Mouse (Mus musculus) midbrain, embryonic 13.5 days (tissue): ENCODE measurements at regions not wholly inside any gene's neighbourhood (a gene's known extent, or its start where the extent isn't known, plus 50 kb on each side); places are given as distances from the start of the nearest gene placed in this dataset.
"Not testable (repeated sequence)": the region's sequence is repeated elsewhere in the genome, so short reads cannot be mapped to it uniquely, and the experiment has no call there.

ENCODE experiments used
- ATAC-seq: fragments of 200-750 bp; cut with Nextera tagmentation; 2 replicates; pipeline ENCODE4 v1.8.0; 2017; ENCODE audit warnings: mild to moderate bottlenecking, moderate TSS enrichment, moderate library complexity
- H3K27ac ChIP-seq: fragments of 300-500 bp; sonication (generic); 2 replicates; pipeline ENCODE4 v1.5.1; 2015; ENCODE audit warnings: inconsistent platforms, mild to moderate bottlenecking, moderate library complexity
- H3K27me3 ChIP-seq: fragments of 300-500 bp; sonication (generic); 2 replicates; pipeline ENCODE4 v1.6.1; 2015; ENCODE audit warnings: mild to moderate bottlenecking, inconsistent platforms
- H3K36me3 ChIP-seq: fragments of 300-500 bp; sonication (generic); 2 replicates; pipeline ENCODE4 v1.6.1; 2015; ENCODE audit warnings: mild to moderate bottlenecking, inconsistent platforms
- H3K4me1 ChIP-seq: fragments of 300-500 bp; sonication (generic); replicated peaks from 2 replicates; pipeline ENCODE4 v1.6.1; 2015; ENCODE audit warnings: inconsistent platforms
- H3K4me2 ChIP-seq: fragments of 300-500 bp; sonication (generic); replicated peaks from 2 replicates; pipeline ENCODE4 v1.6.1; 2015; ENCODE audit warnings: moderate library complexity, mild to moderate bottlenecking, inconsistent platforms
- H3K4me3 ChIP-seq: fragments of 300-500 bp; sonication (generic); replicated peaks from 2 replicates; pipeline ENCODE4 v1.5.1; 2015; ENCODE audit warnings: mild to moderate bottlenecking, inconsistent platforms
- H3K9ac ChIP-seq: fragments of 300-500 bp; sonication (generic); replicated peaks from 2 replicates; pipeline ENCODE4 v1.6.1; 2015; ENCODE audit warnings: mild to moderate bottlenecking, inconsistent platforms
- H3K9me3 ChIP-seq: fragments of 300-500 bp; sonication (generic); 2 replicates; pipeline ENCODE4 v1.6.1; 2016; ENCODE audit warnings: mild to moderate bottlenecking, inconsistent platforms
- WGBS: fragments of 180-500 bp; shearing (Covaris S2); methylation state at CpG from one replicate; pipeline ENCODE4 v1.1.7; 2015; 5-methylcytosine and 5-hydroxymethylcytosine counted together

- WGBS = 55% methylated on average over 3 of the region's 3 CpGs
- Histone ChIP-seq H3K36me3 (no peaks in the 10 kb centered on the region), H3K27me3 (no peaks in the 10 kb centered on the region), H3K27ac (no peak overlapping the region), H3K9me3 (no peaks in the 10 kb centered on the region), H3K9ac (no peak overlapping the region), H3K4me3 (no peak overlapping the region), H3K4me1 (no peaks in the 10 kb centered on the region), H3K4me2 (no peak overlapping the region)
- ATAC-seq = no peak
Observed at GRCm38 (mm10) chr4:69576256-69576655, 622.1 kb upstream of the Brinp1 start.

GRCm38 (mm10) chr4:69548104-69548503 lies 593.9 kb upstream of the Brinp1 start:
- H3K27me3 ChIP-seq = no peaks in the 10 kb centered on the region
- no peaks in the 10 kb centered on the region for H3K4me1 ChIP-seq
- no peak for ATAC-seq
- no peak overlapping the region for H3K4me3 ChIP-seq
- no peak overlapping the region for H3K9ac ChIP-seq
- H3K9me3 ChIP-seq = no peaks in the 10 kb centered on the region
- H3K4me2 ChIP-seq = no peak overlapping the region
- no peaks in the 10 kb centered on the region for H3K36me3 ChIP-seq
- H3K27ac ChIP-seq = no peak overlapping the region
- 90% methylated on average over 2 of the region's 2 CpGs for WGBS

- WGBS = 88% methylated on average over 6 of the region's 6 CpGs
- ATAC-seq = no peak
Observed at GRCm38 (mm10) chr4:69538172-69538908, 584.1 kb upstream of the Brinp1 start.

GRCm38 (mm10) chr4:69533107-69533506 lies 578.9 kb upstream of the Brinp1 start:
- Histone ChIP-seq H3K4me2 (no peak overlapping the region), H3K9ac (no peak overlapping the region), H3K4me1 (no peaks in the 10 kb centered on the region), H3K4me3 (no peak overlapping the region), H3K27me3 (no peaks in the 10 kb centered on the region), H3K27ac (no peak overlapping the region), H3K36me3 (no peaks in the 10 kb centered on the region), H3K9me3 (no peaks in the 10 kb centered on the region)
- WGBS = 75% methylated on average over 3 of the region's 3 CpGs
- ATAC-seq = no peak

More at GRCm38 (mm10) chr4:69538172-69538908, 584.1 kb upstream of the Brinp1 start:
- Histone ChIP-seq H3K9ac (no peak overlapping the region), H3K4me3 (no peak overlapping the region), H3K4me2 (no peak overlapping the region), H3K27ac (no peak overlapping the region), H3K9me3 (no peaks in the 10 kb centered on the region), H3K4me1 (no peaks in the 10 kb centered on the region), H3K27me3 (no peaks in the 10 kb centered on the region), H3K36me3 (no peaks in the 10 kb centered on the region)

GRCm38 (mm10) chr4:69523112-69523511 lies 568.9 kb upstream of the Brinp1 start:
- no peaks in the 10 kb centered on the region for H3K4me1 ChIP-seq
- no peak for ATAC-seq
- no peaks in the 10 kb centered on the region for H3K9me3 ChIP-seq
- H3K36me3 ChIP-seq = no peaks in the 10 kb centered on the region
- no peak overlapping the region for H3K27ac ChIP-seq
- no peaks in the 10 kb centered on the region for H3K27me3 ChIP-seq
- 94% methylated on average over 2 of the region's 2 CpGs for WGBS
- H3K9ac ChIP-seq = no peak overlapping the region
- no peak overlapping the region for H3K4me3 ChIP-seq
- H3K4me2 ChIP-seq = no peak overlapping the region

- ATAC-seq = no peak
- no peaks in the 10 kb centered on the region for H3K36me3 ChIP-seq
- no peak overlapping the region for H3K4me3 ChIP-seq
- no peaks in the 10 kb centered on the region for H3K4me1 ChIP-seq
- no peak overlapping the region for H3K27ac ChIP-seq
- H3K9ac ChIP-seq = no peak overlapping the region
- 86% methylated on average over 4 of the region's 4 CpGs for WGBS
- H3K4me2 ChIP-seq = no peak overlapping the region
- H3K27me3 ChIP-seq = no peaks in the 10 kb centered on the region
- H3K9me3 ChIP-seq = no peaks in the 10 kb centered on the region
Observed at GRCm38 (mm10) chr4:69508281-69508680, 554.1 kb upstream of the Brinp1 start.

GRCm38 (mm10) chr4:69471200-69471599 lies 517.0 kb upstream of the Brinp1 start:
- H3K9me3 ChIP-seq = no peaks in the 10 kb centered on the region
- 100% methylated on average over 1 of the region's 1 CpGs for WGBS
- peaks cover 5% of the 10 kb centered on the region; the same call in 1 of the 2 replicates for H3K4me1 ChIP-seq
- no peak overlapping the region for H3K9ac ChIP-seq
- no peak overlapping the region for H3K4me3 ChIP-seq
- no peak overlapping the region for H3K4me2 ChIP-seq
- peak; percentile 66 for ATAC-seq
- peak overlapping the region; percentile 51; the same call in 1 of the 2 replicates for H3K27ac ChIP-seq
- H3K36me3 ChIP-seq = no peaks in the 10 kb centered on the region
- H3K27me3 ChIP-seq = no peaks in the 10 kb centered on the region

GRCm38 (mm10) chr4:69459990-69460389 lies 505.8 kb upstream of the Brinp1 start:
- Histone ChIP-seq H3K4me1 (no peaks in the 10 kb centered on the region), H3K27ac (no peak overlapping the region), H3K4me3 (no peak overlapping the region), H3K9me3 (no peaks in the 10 kb centered on the region), H3K36me3 (no peaks in the 10 kb centered on the region), H3K9ac (no peak overlapping the region), H3K4me2 (no peak overlapping the region), H3K27me3 (no peaks in the 10 kb centered on the region)
- ATAC-seq = no peak

GRCm38 (mm10) chr4:69456420-69456819 lies 502.2 kb upstream of the Brinp1 start:
- Histone ChIP-seq H3K4me1 (no peaks in the 10 kb centered on the region), H3K4me2 (no peak overlapping the region), H3K9me3 (no peaks in the 10 kb centered on the region), H3K36me3 (no peaks in the 10 kb centered on the region), H3K4me3 (no peak overlapping the region), H3K9ac (no peak overlapping the region), H3K27ac (no peak overlapping the region), H3K27me3 (no peaks in the 10 kb centered on the region)
- WGBS = 85% methylated on average over 4 of the region's 4 CpGs
- no peak for ATAC-seq

GRCm38 (mm10) chr4:69446161-69446560 lies 492.0 kb upstream of the Brinp1 start:
- Histone ChIP-seq H3K9ac (no peak overlapping the region), H3K27ac (no peak overlapping the region), H3K27me3 (no peaks in the 10 kb centered on the region), H3K36me3 (no peaks in the 10 kb centered on the region), H3K4me3 (no peak overlapping the region), H3K4me2 (no peak overlapping the region), H3K9me3 (no peaks in the 10 kb centered on the region; the same call in 1 of the 2 replicates), H3K4me1 (no peaks in the 10 kb centered on the region)
- 92% methylated on average over 6 of the region's 6 CpGs for WGBS
- no peak for ATAC-seq

GRCm38 (mm10) chr4:69443956-69444355 lies 489.8 kb upstream of the Brinp1 start:
- no peak overlapping the region for H3K27ac ChIP-seq
- H3K4me2 ChIP-seq = no peak overlapping the region
- no peaks in the 10 kb centered on the region for H3K36me3 ChIP-seq
- no peak overlapping the region for H3K4me3 ChIP-seq
- no peak for ATAC-seq
- H3K9ac ChIP-seq = no peak overlapping the region
- no peaks in the 10 kb centered on the region for H3K27me3 ChIP-seq
- H3K4me1 ChIP-seq = no peaks in the 10 kb centered on the region
- WGBS = 95% methylated on average over 2 of the region's 2 CpGs
- no peaks in the 10 kb centered on the region; the same call in 1 of the 2 replicates for H3K9me3 ChIP-seq

- Histone ChIP-seq H3K27me3 (no peaks in the 10 kb centered on the region), H3K9ac (no peak overlapping the region), H3K4me2 (no peak overlapping the region), H3K9me3 (no peaks in the 10 kb centered on the region), H3K4me3 (no peak overlapping the region), H3K27ac (no peak overlapping the region), H3K36me3 (no peaks in the 10 kb centered on the region), H3K4me1 (no peaks in the 10 kb centered on the region)
- no peak for ATAC-seq
- 92% methylated on average over 9 of the region's 9 CpGs for WGBS
Observed at GRCm38 (mm10) chr4:69435390-69435789, 481.2 kb upstream of the Brinp1 start.

GRCm38 (mm10) chr4:69410411-69410810 lies 456.2 kb upstream of the Brinp1 start:
- not testable (repeated sequence) for H3K4me1 ChIP-seq, H3K4me2 ChIP-seq, H3K4me3 ChIP-seq, H3K27me3 ChIP-seq, H3K9ac ChIP-seq, H3K27ac ChIP-seq, ATAC-seq, H3K9me3 ChIP-seq, H3K36me3 ChIP-seq
- 96% methylated on average over 23 of the region's 23 CpGs for WGBS
